Mouse (Mus musculus): ENCODE data around the gene Glod4.

DNA sequence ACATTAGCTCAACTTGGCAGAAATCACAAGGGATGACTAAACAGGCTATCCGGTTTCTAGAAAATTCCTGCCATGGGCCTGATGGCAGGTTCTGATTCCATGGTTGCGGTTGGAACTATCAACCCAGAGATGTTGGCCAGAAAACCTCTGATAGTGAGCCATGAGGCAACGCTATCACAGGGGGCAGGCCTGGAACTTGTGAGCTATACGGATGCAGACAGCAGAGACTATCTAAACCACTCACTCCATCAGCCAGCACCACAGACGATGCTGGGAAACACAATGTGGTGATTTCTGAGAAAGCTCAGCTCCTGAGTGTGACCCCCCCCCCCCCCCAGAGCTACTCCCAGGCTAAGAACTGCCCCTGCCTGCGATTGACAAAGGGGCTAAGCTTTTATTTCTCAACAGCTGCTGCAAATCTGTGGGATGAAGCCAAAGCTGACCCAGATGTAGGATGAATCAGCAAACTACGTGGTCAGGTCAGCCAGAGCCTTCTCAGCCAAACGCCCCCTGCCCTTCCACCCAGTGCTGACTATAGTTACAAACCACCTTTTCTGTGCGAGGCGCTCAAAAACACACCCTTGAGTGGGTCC, 43.1 kb upstream of the Glod4 start:
- TF ChIP-seq CTCF (conservative IDR thresholded peaks at IDR 0.05; ENCODE audit: insufficient read depth, insufficient read length, low read depth, low read length) (no peak), POLR2A (IDR thresholded peaks at IDR 0.05; ENCODE audit: low read depth, low read length) (no peak)

Measured in kidney, adult 2 months (tissue).